Mouse (Mus musculus) G1E (cell line): ENCODE data around the gene Atic. TPM values are rescaled to one million over a fixed set of nuclear protein-coding genes. Genes with fewer than 3 reads are reported as not detected.

Experiments
- ATAC-seq: 2 replicates; pipeline ENCODE4 v1.8.0; 2016; ENCODE audit warnings: mild to moderate bottlenecking; ENCODE audit not compliant: insufficient number of reproducible peaks, poor library complexity, low FRiP score, severe bottlenecking; ENCODE audit errors: extremely low read depth
- DNase-seq: peaks from one replicate; pipeline ENCODE4 v3.0.0; 2012; ENCODE audit warnings: low spot score
- H3K27me3 ChIP-seq: 2 replicates; pipeline ENCODE4 v1.6.1; 2012; ENCODE audit warnings: mild to moderate bottlenecking, low read length, inconsistent platforms; ENCODE audit not compliant: insufficient read depth
- H3K36me3 ChIP-seq: replicated peaks from 2 replicates; pipeline ENCODE3; 2012; ENCODE audit warnings: mild to moderate bottlenecking, inconsistent platforms
- H3K4me1 ChIP-seq: 2 replicates; pipeline ENCODE4 v1.6.1; 2012; ENCODE audit warnings: low read depth, low read length, inconsistent platforms, mixed read lengths; ENCODE audit not compliant: insufficient read depth
- H3K4me3 ChIP-seq: 2 replicates; pipeline ENCODE4 v1.5.1; 2012; ENCODE audit warnings: low read depth, mild to moderate bottlenecking, inconsistent platforms, low read length, moderate library complexity, mixed read lengths
- H3K9me3 ChIP-seq: replicated peaks from 2 replicates; pipeline ENCODE4 v1.6.1; 2012; ENCODE audit warnings: inconsistent platforms
- CTCF ChIP-seq: IDR thresholded peaks from 2 replicates; pipeline ENCODE4 v1.5.1; 2012; ENCODE audit warnings: low read depth, low read length, inconsistent platforms, mixed read lengths
- GATA1 ChIP-seq: IDR thresholded peaks from 2 replicates; pipeline ENCODE4 v1.6.1; 2012; ENCODE audit warnings: borderline replicate concordance, low read length, inconsistent platforms, mixed read lengths
- GATA2 ChIP-seq: IDR thresholded peaks from 2 replicates; pipeline ENCODE4 v1.6.1; 2012; ENCODE audit warnings: low read depth, low read length, inconsistent platforms, borderline replicate concordance
- POLR2AphosphoS5 ChIP-seq: IDR thresholded peaks from 2 replicates; pipeline ENCODE4 v1.6.1; 2012; ENCODE audit warnings: low read depth, low read length, inconsistent platforms; ENCODE audit not compliant: insufficient replicate concordance
- TAL1 ChIP-seq: conservative IDR thresholded peaks from 2 replicates; pipeline ENCODE4 v1.6.1; 2012; ENCODE audit warnings: low read depth, low read length, inconsistent platforms, mixed read lengths
- polyA plus RNA-seq: library from polyadenylated mRNA; stranded (reverse); fragments of >175 nt; gene quantifications from 2 replicates; pipeline ENCODE4 v1.2.3, GENCODE M21; 2012
- total RNA-seq, 2 experiments: library from RNA; stranded (forward) in 1 of 2; stranded (reverse) in 1 of 2; fragments of 200-1000 nt in 1 of 2; fragments of >200 nt in 1 of 2; fragmentation: Nextera tagmentation in 1 of 2; gene quantifications; 2 replicates each; pipeline ENCODE4 v1.2.3; 2014 to 2017

Atic gene
- 160 and 181 TPM in 2 replicates for total RNA-seq (2014; fragmentation: Nextera tagmentation)
- 254 and 274 TPM in 2 replicates for total RNA-seq (2017)
- polyA plus RNA-seq, result 38.5 and 47.4 TPM in 2 replicates

DNA sequence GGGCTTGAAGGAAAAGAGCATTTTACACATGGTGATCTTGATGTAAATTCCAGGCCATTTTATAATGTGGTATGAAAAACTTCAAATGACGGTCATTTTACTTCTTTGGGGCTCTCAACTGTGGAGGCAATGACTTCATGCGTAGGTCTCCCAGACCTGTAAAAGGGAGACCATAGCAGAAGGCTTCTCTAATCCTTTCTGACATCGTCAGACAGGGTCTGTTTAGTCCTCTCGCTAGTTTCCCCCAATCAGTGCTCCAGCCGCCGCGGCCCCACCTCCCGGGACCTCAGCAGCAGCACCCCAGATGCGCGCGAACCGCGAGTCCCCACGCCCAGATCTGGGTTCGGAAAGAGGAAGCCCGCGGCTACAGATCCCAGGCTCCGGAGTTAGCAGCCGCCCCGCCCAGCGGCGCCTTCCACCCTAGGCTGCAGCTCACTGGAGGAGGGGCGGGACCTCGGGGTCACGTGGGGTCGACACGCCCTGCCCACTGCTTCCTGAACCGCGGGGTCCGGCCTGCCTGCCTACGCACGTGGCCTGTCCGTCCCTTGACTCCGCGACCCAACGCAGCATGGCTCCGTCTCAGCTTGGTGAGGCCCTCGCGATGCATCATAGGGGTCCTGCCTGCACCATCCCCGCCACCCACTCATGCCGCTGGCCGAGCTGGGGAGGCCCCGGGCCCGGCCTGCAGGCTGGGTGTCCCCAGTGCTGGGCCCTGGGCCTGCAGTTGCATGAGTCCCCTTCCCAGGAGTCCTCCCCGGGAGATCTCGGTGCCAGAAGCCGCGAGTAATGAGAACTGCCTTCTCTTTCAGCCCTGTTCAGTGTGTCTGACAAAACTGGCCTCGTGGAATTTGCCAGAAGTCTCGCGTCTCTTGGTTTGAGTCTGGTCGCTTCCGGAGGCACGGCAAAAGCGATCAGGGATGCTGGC is at the start of gene Atic:
Gene Atic (plus strand): TSS at position 463 of the 925 bp plus-strand sequence.
- ATAC-seq (peak; percentile 96), DNase-seq (peak; percentile 99)
- TF ChIP-seq POLR2AphosphoS5 (peak; percentile 63; the same call in 1 of the 2 replicates), TAL1 (no peak), GATA1 (no peak)
- Histone ChIP-seq H3K27me3 (peaks cover 3% of the 10 kb centered on the region; the same call in 1 of the 2 replicates), H3K4me1 (peaks cover 35% of the 10 kb centered on the region), H3K36me3 (peaks cover 38% of the 10 kb centered on the region), H3K4me3 (peak within 1 kb of the TSS; percentile 82), H3K9me3 (no peaks in the 10 kb centered on the region)

DNA sequence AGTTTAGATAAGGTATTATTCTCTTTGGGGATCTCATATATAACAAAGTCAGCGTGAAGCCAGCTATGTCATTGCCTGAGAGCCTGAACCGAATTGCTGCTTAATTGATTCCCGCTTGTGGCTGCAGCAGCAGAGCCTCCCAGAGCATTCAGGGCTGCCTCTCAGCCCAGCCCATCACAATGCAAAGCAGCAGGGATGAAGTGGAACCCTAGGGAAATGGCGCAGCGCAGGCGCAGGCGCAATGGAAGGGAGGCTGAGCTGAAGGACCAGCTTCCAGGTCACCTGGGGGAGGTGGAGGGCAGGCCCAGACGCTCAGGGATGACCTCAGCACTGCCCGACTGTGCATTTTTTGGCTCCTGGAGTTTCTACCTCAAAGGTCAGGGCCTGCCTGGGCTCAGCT is 49.7 kb upstream of the Atic start:
- Histone ChIP-seq H3K4me1 (no peaks in the 10 kb centered on the region), H3K36me3 (no peaks in the 10 kb centered on the region), H3K9me3 (no peaks in the 10 kb centered on the region), H3K27me3 (peaks cover 3% of the 10 kb centered on the region; the same call in 1 of the 2 replicates), H3K4me3 (no peak overlapping the region)
- DNase-seq (no peak), ATAC-seq (no peak)
- no peak for TF ChIP-seq GATA2
- TF ChIP-seq CTCF, result no peak
- TF ChIP-seq GATA1, result no peak
- no peak for TF ChIP-seq POLR2AphosphoS5
- no peak for TF ChIP-seq TAL1

DNA sequence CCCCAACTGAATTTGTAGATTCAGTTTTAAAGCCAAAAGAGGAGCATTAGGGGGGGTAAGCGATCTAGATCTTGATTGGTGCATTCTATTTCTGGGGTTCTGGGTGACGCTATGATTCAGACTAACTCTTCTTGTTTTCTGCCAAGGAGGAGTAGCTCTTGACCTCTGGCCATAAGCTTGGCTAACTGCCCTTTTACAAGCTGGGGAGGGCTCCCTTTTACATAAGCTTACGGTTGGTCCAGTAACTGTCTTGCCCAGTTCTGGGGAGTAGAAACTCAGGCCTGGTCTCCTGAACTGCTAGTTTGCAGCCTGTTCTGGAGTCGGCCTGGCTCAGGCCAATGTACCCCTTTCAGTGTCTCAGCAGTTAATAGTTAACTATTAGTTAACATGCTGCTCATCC is 41.9 kb upstream of the Atic start:
- DNase-seq, result no peak
- H3K36me3 ChIP-seq, result no peaks in the 10 kb centered on the region
- no peak for ATAC-seq

DNA sequence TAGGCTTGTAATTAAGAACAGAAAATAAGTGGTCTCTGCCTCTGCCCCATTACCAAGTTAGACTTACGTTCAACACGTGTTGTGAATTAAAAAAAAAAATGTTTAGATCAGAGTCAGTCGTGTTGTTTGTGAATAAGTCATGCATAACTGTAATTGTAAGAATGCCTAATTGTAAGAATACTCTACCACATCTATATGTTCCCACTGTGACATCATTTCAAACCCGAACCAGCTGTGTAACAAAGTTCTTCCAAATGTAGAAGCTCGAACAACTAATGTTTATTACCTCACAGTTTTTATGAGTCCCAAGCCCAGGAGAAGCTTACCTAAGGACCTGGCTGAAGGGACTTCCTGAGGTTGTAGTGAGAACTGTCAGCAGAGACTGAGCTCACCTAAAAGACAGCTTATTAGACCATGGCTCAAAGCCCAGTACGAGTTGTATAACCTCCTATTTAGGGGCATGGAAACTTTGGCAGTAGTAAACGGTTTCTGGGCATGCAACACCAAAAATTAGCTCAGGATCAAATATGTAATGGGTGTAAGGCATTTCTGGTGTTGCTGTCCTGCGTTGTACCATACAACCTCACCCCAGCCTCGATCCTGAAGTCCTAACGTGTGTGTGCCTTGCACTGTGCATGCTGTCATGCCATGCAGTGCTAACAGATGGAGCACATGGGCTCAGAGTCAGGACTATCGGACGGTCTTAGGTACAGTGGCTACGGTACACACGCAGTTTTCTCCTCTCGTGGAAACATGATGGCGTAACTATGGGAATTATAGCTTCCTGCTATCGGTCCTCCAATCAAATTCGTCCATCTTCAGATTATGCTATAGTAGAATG is 27.9 kb upstream of the Atic start:
- peaks cover 4% of the 10 kb centered on the region; the same call in 1 of the 2 replicates for H3K4me1 ChIP-seq
- TF ChIP-seq POLR2AphosphoS5 (no peak), TAL1 (no peak), CTCF (no peak), GATA1 (no peak)
- DNase-seq (no peak), ATAC-seq (no peak)
- no peaks in the 10 kb centered on the region for H3K36me3 ChIP-seq
- peaks cover 7% of the 10 kb centered on the region; the same call in 1 of the 2 replicates for H3K27me3 ChIP-seq
- H3K9me3 ChIP-seq, result no peaks in the 10 kb centered on the region
- H3K4me3 ChIP-seq, result no peak overlapping the region

More for the DNA sequence above, 41.9 kb upstream of the Atic start:
- Histone ChIP-seq H3K4me3 (no peak overlapping the region), H3K9me3 (peaks cover 3% of the 10 kb centered on the region; the same call in 1 of the 2 replicates), H3K4me1 (no peaks in the 10 kb centered on the region), H3K27me3 (peaks cover under 1% of the 10 kb centered on the region; the same call in 1 of the 2 replicates)
- no peak for TF ChIP-seq GATA1
- no peak for TF ChIP-seq GATA2
- no peak for TF ChIP-seq CTCF
- TF ChIP-seq POLR2AphosphoS5, result no peak
- TF ChIP-seq TAL1, result no peak

DNA sequence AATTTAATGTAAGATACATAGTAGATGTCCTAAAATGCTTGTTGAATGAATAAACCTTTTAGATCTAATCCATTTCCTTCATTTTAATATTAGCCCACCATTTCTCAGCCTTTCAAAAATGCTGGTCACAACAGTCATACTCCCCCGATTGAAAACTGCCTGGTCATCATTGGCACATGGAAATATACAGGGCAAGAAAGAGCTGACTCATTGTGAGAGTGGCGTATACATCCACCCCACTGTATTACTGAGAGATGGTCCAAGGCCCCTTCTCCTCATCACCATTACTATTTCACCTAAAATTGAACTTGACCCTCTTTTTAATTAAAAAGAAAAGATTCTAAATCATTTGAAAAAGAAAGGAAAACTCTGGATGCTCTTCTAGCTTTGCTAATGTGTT is 26.2 kb upstream of the Atic start:
- H3K4me1 ChIP-seq, result peaks cover 4% of the 10 kb centered on the region; the same call in 1 of the 2 replicates
- no peak for TF ChIP-seq GATA1
- TF ChIP-seq TAL1, result no peak
- no peak for TF ChIP-seq POLR2AphosphoS5
- no peak for TF ChIP-seq CTCF
- no peak for TF ChIP-seq GATA2
- H3K27me3 ChIP-seq, result peaks cover 7% of the 10 kb centered on the region; the same call in 1 of the 2 replicates
- no peak overlapping the region for H3K4me3 ChIP-seq
- H3K9me3 ChIP-seq, result no peaks in the 10 kb centered on the region
- peak; percentile 54 for ATAC-seq
- H3K36me3 ChIP-seq, result no peaks in the 10 kb centered on the region
- no peak for DNase-seq

DNA sequence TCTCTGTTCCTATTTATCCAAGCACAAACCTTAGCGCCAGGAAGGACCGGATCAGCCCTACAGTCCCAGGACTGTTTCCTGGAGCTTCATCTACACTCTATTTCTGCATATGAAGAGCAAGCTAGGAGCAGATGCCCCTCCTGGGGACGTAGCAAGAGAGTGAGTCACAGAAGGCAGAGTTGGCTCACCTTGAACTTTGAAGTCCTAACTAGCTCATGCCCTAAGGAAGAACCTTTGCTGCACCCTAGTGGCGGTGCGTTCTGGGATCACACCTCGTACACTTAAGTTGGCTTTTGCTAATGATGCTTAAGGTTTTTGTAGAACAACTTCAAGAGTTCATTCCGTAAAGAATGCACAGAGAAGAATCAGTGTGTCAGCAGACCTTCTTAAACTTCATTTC is 25.3 kb upstream of the Atic start:
- TF ChIP-seq CTCF, result peak; percentile 8; the same call in 1 of the 2 replicates
- no peak for TF ChIP-seq GATA2
- no peak for TF ChIP-seq POLR2AphosphoS5
- TF ChIP-seq TAL1, result no peak
- TF ChIP-seq GATA1, result no peak
- ATAC-seq (peak; percentile 40), DNase-seq (no peak)
- peaks cover 4% of the 10 kb centered on the region; the same call in 1 of the 2 replicates for H3K4me1 ChIP-seq
- H3K4me3 ChIP-seq, result no peak overlapping the region
- peaks cover 7% of the 10 kb centered on the region; the same call in 1 of the 2 replicates for H3K27me3 ChIP-seq
- H3K36me3 ChIP-seq, result no peaks in the 10 kb centered on the region
- H3K9me3 ChIP-seq, result no peaks in the 10 kb centered on the region
